Mouse (Mus musculus): ENCODE measurements around the gene Zp2.
A peak's percentile ranks its signal among the peaks of the same experiment; 100 is the strongest.

Zp2 gene

GRCm38 (mm10) chr7:120142743-120143142 lies 2.3 kb downstream of the Zp2 start:
- no peak for DNase-seq (ENCODE audit: low read depth, low spot score)

DNA sequence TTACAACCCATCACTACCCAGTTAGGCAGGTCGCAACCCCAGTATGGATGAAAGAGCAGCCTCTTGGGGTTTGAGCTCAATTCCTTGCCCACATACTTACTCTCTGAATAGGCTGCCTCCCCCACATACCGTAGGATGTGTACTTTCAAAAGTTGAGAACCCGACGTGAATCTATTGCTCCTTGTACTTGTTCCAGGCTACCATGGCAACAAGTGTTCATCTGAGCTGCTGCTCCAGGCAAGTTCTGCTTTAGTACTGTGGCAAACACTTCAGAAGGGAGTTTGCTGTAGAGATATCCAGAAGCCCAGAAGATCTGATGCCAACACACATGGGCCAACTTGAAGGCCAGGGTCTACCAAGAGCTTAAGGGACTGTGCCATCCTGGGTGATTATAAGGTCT lies 16.1 kb downstream of the Zp2 start:
- DNase-seq (ENCODE audit: low read depth, low spot score) = no peak

DNA sequence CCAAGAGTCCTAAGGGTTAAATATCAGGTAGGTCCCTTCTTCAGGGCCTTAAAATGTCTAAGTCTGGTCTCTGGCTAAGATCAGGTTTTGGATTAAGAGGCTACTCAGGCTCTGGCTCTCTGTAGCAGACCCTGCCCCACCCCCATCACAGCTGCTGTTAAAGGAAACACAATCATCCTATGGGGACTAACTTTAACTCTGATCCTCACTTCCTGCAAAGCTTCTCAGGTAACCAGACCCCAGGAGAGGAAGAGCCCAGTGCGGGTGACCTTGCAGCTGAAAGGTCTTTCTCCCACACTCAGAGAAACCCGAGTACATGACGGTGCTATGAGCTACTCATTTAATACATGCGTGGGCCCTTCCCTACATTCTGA lies 17.4 kb downstream of the Zp2 start:
- no peak for DNase-seq (ENCODE audit: low read depth, low spot score)

GRCm38 (mm10) chr7:120126976-120127685 lies 18.0 kb downstream of the Zp2 start:
- no peak for DNase-seq (ENCODE audit: low read depth, low spot score)

GRCm38 (mm10) chr7:120124844-120125243 lies 20.2 kb downstream of the Zp2 start:
- peak; percentile 40 for DNase-seq (ENCODE audit: low read depth, low spot score)

- DNase-seq (ENCODE audit: low read depth, low spot score) = no peak
Measured at GRCm38 (mm10) chr7:120123776-120124175, 21.3 kb downstream of the Zp2 start.

DNA sequence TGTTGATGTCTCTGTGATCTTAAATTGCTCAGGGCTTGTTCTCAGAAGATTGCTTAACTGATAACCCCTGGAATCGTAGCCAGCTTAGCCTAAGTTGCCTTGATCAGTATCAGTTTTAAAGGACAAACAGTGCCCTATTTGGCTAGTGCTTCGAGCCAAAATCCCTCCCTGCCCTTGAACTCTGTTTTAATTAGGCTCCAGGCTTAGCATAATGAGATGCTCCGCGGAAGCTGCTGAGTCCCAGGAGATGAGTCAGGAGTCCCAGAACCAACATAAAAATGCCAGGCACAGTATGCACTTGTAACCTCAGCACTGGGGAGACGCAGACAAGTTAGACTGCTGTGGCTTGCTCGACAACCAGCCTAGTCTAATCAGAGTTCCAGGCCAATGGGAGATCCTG lies 27.6 kb downstream of the Zp2 start:
- no peak for DNase-seq (ENCODE audit: low read depth, low spot score)

DNA sequence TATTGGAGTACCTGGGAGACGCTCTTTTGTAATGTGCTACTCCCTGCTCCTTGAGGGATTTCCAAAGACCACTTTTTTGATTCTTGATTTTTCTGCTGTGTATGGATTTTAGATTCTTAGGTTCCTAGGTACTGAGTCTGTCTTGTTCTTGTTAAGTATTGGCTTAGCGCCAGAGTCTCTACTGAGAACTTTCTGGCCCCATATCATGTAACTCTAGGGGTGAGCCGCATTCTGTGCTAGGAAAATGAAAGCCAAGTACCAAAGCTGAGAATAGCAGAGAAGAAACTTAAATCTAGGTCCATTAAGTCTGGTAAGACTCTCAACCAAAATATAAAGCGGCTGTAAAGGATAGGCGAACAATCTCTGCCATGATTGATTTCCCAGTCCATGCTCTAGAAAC lies 28.1 kb downstream of the Zp2 start:
- DNase-seq (ENCODE audit: low read depth, low spot score) = no peak

GRCm38 (mm10) chr7:120109676-120110075 lies 35.4 kb downstream of the Zp2 start:
- DNase-seq (ENCODE audit: low read depth, low spot score) = no peak

DNA sequence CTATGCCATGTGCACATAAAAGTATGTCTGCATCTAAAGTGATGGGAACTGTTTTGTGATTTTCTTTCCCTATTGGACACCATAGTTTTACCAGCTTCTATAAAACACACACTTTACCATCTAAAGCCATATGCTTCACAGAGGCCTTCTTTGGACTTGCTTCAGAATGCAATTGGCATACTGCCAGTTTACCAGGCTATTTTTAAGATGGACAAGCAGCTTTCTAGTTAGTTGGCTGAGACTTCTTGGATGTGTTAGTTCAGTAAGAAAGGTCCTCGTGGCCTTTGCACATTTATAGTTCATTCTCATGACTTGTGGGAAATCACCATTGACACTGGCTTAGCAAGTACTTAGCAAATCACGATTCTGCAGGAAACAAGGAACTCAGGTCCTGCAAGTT lies 38.7 kb downstream of the Zp2 start:
- no peak for DNase-seq (ENCODE audit: low read depth, low spot score)

DNA sequence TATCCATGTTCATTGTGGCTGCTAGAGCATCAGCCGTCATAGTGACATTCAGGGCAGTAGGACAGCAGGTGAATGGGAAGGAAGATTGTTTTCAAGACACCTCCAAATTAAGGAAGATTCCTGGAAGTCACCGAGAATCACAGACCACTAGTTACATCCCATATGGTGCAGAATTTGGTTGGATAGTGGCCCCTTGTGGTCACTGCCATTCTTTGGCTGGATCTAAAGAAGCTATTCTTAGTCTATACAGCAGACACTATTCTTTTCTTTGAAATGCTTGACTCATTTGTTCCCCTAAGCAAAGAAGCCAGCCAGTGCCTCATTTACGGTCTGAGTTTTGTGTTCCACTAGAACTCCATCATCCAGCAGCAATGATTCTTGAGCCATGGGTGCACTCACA lies 40.1 kb downstream of the Zp2 start:
- no peak for DNase-seq (ENCODE audit: low read depth, low spot score)

- no peak for DNase-seq (ENCODE audit: low read depth, low spot score)
Measured at GRCm38 (mm10) chr7:120103019-120103567, 42.0 kb downstream of the Zp2 start.

GRCm38 (mm10) chr7:120102164-120102972 lies 42.7 kb downstream of the Zp2 start, which contains the start of gene Tmem159:
Gene Tmem159, plus strand, starts transcription at chr7:120102353.
- no peak for DNase-seq (ENCODE audit: low read depth, low spot score)

DNA sequence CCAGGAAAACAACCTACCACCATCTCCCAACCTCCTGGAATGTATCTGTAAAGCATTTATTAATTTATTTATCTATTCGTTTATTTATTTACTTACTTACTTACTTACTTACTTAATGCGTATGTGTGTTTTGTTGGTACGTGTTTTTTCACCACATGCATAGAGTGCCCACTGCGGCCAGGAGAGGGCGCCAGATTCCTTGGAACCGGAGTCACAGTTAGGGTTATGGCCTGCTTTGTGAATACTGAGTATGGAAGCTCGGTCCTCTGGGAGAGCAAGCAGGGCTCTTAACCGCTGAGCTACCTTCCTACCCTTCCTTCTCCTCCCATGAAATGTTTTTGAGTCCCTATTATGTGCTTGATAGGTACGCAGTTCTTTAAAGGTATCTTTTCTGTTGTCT lies 46.7 kb downstream of the Zp2 start:
- no peak for DNase-seq (ENCODE audit: low read depth, low spot score)

GRCm38 (mm10) chr7:120097845-120098244 lies 47.2 kb downstream of the Zp2 start:
- no peak for DNase-seq (ENCODE audit: low read depth, low spot score)

- DNase-seq (ENCODE audit: low read depth, low spot score) = no peak
Measured at GRCm38 (mm10) chr7:120095180-120095579, 49.9 kb downstream of the Zp2 start, which contains the start of gene Dnah3. Gene Dnah3, minus strand, starts transcription at chr7:120095280.

DNA sequence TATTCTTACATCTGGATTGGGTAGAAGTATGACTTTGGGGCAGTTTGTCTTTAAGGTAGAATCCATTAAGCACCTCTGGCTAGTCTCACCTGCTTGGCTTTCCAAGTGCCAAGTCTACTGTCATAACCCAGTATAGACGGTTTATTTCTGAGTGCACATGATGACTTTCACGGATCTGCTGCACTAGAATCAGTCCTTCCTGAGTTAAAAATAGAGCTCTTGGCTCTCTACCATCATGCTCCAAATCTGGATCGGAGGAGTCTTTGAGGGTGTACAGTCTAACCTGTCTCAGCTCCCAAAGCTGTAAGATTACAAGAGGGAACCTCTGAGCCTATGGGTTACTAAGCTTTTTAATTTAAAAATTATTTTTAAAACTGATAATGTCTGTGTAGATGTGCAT lies 50.9 kb downstream of the Zp2 start:
- DNase-seq (ENCODE audit: low read depth, low spot score) = no peak

DNA sequence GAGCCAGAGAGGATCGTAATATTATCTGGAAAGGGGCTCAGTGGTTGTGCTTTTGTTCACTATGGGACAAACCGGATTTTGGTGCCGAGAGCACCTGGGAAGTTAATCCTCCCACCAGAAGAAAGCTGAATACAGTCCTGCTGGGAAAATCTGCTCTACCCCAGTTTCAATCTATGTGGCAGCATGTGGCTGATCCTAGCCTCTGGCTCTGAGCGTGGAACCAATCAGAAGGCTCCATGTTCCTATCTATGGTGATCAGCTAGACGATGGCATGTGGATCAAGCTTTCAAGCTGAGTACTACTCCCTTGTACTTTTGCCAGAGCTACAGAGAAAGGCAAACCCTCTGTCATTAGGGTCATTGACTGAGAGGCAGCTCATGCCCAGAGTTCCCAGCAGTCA lies 52.1 kb downstream of the Zp2 start:
- DNase-seq (ENCODE audit: low read depth, low spot score) = no peak

- no peak for DNase-seq (ENCODE audit: low read depth, low spot score)
Measured at GRCm38 (mm10) chr7:120080177-120080576, 64.9 kb downstream of the Zp2 start.

Measured in brain, embryonic 18.5 days (tissue).